Mouse (Mus musculus) midbrain, postnatal 0 days (tissue): ENCODE results near the gene Tbc1d14. TPM values are rescaled to one million over a fixed set of nuclear protein-coding genes. Genes with fewer than 3 reads are reported as not detected.

Experiments
- ATAC-seq: fragments of 200-750 bp; cut with Nextera tagmentation; 2 replicates; pipeline ENCODE4 v1.8.0; 2017; ENCODE audit warnings: moderate number of reproducible peaks, mild to moderate bottlenecking, moderate TSS enrichment, moderate library complexity; ENCODE audit not compliant: low FRiP score
- DNase-seq: peaks from one replicate; pipeline ENCODE4 v3.0.0-alpha.2; 2015; ENCODE audit warnings: low spot score
- H3K27ac ChIP-seq: fragments of 300-500 bp; sonication (generic); 2 replicates; pipeline ENCODE4 v1.5.1; 2014; ENCODE audit warnings: low read depth, mild to moderate bottlenecking, low read length, mixed read lengths
- H3K27me3 ChIP-seq: fragments of 300-500 bp; sonication (generic); 2 replicates; pipeline ENCODE4 v1.6.1; 2014; ENCODE audit warnings: low read length, control low read depth, mixed read lengths; ENCODE audit not compliant: insufficient read depth
- H3K36me3 ChIP-seq: fragments of 300-500 bp; sonication (generic); 2 replicates; pipeline ENCODE4 v1.6.1; 2014; ENCODE audit warnings: low read length, control low read depth, mixed read lengths; ENCODE audit not compliant: insufficient read depth
- H3K4me1 ChIP-seq: fragments of 300-500 bp; sonication (generic); 2 replicates; pipeline ENCODE4 v1.6.1; 2014; ENCODE audit warnings: mild to moderate bottlenecking, control low read depth, antibody characterized with exemption, low read length, mixed read lengths; ENCODE audit not compliant: insufficient read depth
- H3K4me2 ChIP-seq: fragments of 300-500 bp; sonication (generic); 2 replicates; pipeline ENCODE4 v1.6.1; 2014; ENCODE audit warnings: low read depth, mild to moderate bottlenecking, low read length, mixed read lengths; ENCODE audit not compliant: poor library complexity, severe bottlenecking
- H3K4me3 ChIP-seq: fragments of 300-500 bp; sonication (generic); 2 replicates; pipeline ENCODE4 v1.5.1; 2014; ENCODE audit warnings: low read depth, mild to moderate bottlenecking, low read length, moderate library complexity
- H3K9ac ChIP-seq: fragments of 300-500 bp; sonication (generic); replicated peaks from 2 replicates; pipeline ENCODE4 v1.6.1; 2014; ENCODE audit warnings: mild to moderate bottlenecking, low read length, moderate library complexity, mixed read lengths; ENCODE audit not compliant: poor library complexity, severe bottlenecking
- H3K9me3 ChIP-seq: fragments of 300-500 bp; sonication (generic); 2 replicates; pipeline ENCODE4 v1.6.1; 2016; ENCODE audit warnings: low read length, control low read depth
- CTCF ChIP-seq: IDR thresholded peaks from 2 replicates; pipeline ENCODE4 v1.5.1; 2016; ENCODE audit warnings: antibody characterized with exemption, mild to moderate bottlenecking
- WGBS: fragments of 180-500 bp; shearing (Covaris S2); extraction: QIAGEN DNeasy Blood & Tissue Kit; methylation state at CpG from one replicate; pipeline ENCODE4 v1.1.7; 2014; 5-methylcytosine and 5-hydroxymethylcytosine counted together
- polyA plus RNA-seq: library from polyadenylated mRNA; unstranded; fragments of >200 nt; fragmentation: Nextera tagmentation; extraction: Ambion mirVana; gene quantifications from 2 replicates; pipeline ENCODE4 v1.2.1, GENCODE M21; 2015
- total RNA-seq: library from RNA; depleted of rRNA; stranded (reverse); fragments of >200 nt; gene quantifications from 2 replicates; pipeline ENCODE4 v1.2.3, GENCODE M21; 2014

The Tbc1d14 gene
- total and polyA plus RNA-seq, 2 experiments from 2014 or later: 29.3 to 51.0 TPM

DNA sequence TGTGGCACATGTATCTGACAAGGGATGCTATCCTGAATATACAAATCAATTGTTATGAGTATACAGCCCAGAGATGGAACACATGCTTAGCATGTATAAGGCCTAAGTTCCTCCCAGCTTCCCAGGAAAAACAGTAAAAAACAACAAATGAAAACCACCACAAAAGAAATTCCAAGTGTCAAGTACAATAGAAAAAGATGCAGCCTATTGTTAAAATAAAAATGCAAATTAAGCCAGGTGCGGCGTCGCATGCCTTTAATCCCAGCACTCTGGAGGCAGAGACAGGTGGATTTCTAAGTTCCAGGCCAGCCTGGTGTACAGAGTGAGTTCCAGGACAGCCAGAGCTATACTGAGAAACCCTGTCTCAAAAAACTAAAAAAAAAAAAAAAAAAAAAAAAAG lies 36.2 kb downstream of the Tbc1d14 start:
- Histone ChIP-seq H3K4me2 (no peak overlapping the region), H3K36me3 (no peaks in the 10 kb centered on the region), H3K4me1 (no peaks in the 10 kb centered on the region), H3K9me3 (no peaks in the 10 kb centered on the region), H3K4me3 (no peak overlapping the region), H3K27ac (no peak overlapping the region), H3K27me3 (no peaks in the 10 kb centered on the region), H3K9ac (no peak overlapping the region)
- ATAC-seq (no peak), DNase-seq (no peak)
- TF ChIP-seq CTCF: no peak
- WGBS: 57% methylated on average over 3 of the region's 3 CpGs

DNA sequence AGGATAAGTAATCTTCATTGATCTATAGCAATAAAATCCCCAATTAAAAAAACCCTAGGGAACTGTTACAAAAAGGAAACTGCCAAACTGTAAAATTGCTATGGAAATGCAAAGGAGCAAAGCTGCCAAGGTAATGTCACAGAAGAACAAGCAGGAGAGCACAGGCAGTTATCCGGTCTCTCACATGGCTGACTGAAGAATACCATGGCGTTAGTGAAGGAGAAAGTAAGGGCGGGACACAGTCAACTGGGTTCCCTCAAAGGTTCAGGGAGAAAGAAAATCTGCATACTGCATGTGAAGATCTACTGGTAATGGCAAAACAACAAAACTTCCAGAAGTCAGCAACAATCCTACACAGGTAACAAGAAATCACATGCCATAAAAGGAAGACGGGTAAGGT lies 36.8 kb downstream of the Tbc1d14 start:
- H3K9ac ChIP-seq: no peak overlapping the region
- no peaks in the 10 kb centered on the region for H3K9me3 ChIP-seq
- H3K36me3 ChIP-seq: no peaks in the 10 kb centered on the region
- H3K4me2 ChIP-seq: no peak overlapping the region
- no peak for ATAC-seq
- H3K27ac ChIP-seq: no peak overlapping the region
- TF ChIP-seq CTCF: no peak
- no peaks in the 10 kb centered on the region for H3K27me3 ChIP-seq
- no peaks in the 10 kb centered on the region for H3K4me1 ChIP-seq
- H3K4me3 ChIP-seq: no peak overlapping the region
- DNase-seq: no peak
- 62% methylated on average over 4 of the region's 4 CpGs for WGBS

DNA sequence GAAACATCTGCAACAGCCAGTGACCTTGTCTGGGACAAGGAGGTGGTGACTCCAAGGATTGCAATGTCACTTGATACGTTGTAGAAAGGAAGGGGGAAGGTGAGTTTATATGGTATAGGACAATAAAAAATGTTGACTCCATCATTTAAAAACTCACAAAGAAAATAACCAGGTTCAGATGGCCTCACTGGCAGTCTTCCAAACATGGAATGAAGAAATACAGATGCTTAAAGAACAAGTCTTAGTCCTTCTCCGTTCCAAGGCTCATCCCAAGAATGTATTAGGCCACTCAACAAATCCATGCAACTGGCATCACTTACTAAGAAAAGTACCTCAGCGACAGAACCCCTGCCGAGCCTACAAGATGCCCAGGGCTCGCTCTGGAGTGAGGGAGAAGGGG lies 38.6 kb downstream of the Tbc1d14 start:
- Histone ChIP-seq H3K4me2 (no peak overlapping the region), H3K9ac (no peak overlapping the region), H3K9me3 (no peaks in the 10 kb centered on the region), H3K4me3 (no peak overlapping the region), H3K27ac (no peak overlapping the region), H3K27me3 (no peaks in the 10 kb centered on the region), H3K36me3 (no peaks in the 10 kb centered on the region), H3K4me1 (no peaks in the 10 kb centered on the region)
- DNase-seq (no peak), ATAC-seq (no peak)
- 79% methylated on average over 5 of the region's 5 CpGs for WGBS
- no peak for TF ChIP-seq CTCF

DNA sequence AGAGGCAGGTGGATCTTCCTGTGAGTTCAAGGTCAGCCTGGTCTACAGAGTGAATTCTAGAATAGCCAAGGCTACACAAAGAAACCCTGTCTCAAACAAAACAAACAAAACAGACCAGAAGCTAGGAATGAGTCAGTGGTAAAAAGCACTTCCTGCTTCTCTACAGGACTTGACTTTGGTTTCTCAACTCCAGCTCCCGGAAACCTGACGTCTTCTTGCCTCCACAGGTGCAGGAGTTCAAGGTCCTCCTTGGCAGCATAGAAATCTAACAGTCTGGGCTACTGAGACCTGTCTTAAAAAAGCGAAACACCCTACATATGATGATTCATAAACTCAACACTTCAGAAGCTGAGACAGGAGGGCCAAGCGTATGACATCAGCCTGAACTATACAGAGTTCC lies 39.2 kb downstream of the Tbc1d14 start:
- no peak for DNase-seq
- ATAC-seq: no peak

DNA sequence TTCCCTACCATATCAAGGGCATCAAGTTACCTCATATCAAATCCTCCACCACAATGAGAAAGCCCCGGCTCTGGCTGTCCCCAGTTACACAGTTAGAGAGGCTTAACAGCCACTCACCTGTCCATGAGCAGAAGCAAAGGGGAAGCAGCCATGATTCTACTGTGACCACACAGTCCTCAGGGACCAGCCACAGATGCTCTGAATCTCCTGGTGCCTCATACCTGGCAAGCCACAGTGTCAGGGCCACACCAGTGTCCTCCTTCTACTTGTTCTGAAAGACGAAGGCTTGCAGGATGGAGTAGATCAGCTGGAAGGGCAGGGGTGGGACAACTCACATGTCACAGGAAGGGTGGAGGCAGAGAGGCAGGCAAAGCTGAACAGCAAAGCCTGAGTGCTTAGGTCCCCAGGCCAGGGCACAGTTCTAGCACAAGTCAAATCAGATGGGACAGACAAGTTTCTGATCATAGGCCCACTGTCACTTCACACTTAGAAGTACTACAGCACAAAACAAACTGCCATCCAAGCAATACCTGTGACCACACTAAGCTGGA lies 39.9 kb downstream of the Tbc1d14 start:
- no peak overlapping the region for H3K9ac ChIP-seq
- 78% methylated on average over 2 of the region's 2 CpGs for WGBS
- ATAC-seq (no peak), DNase-seq (no peak)
- no peaks in the 10 kb centered on the region for H3K36me3 ChIP-seq
- no peak overlapping the region for H3K4me3 ChIP-seq
- TF ChIP-seq CTCF: no peak
- H3K27me3 ChIP-seq: no peaks in the 10 kb centered on the region
- no peak overlapping the region for H3K27ac ChIP-seq
- no peaks in the 10 kb centered on the region for H3K9me3 ChIP-seq
- no peak overlapping the region for H3K4me2 ChIP-seq
- H3K4me1 ChIP-seq: no peaks in the 10 kb centered on the region

More for the DNA sequence above, 39.2 kb downstream of the Tbc1d14 start:
- H3K4me1 ChIP-seq: no peaks in the 10 kb centered on the region
- H3K9ac ChIP-seq: no peak overlapping the region
- H3K4me2 ChIP-seq: no peak overlapping the region
- 86% methylated on average over 4 of the region's 4 CpGs for WGBS
- no peaks in the 10 kb centered on the region for H3K36me3 ChIP-seq
- no peak for TF ChIP-seq CTCF
- no peak overlapping the region for H3K27ac ChIP-seq
- no peaks in the 10 kb centered on the region for H3K27me3 ChIP-seq
- H3K9me3 ChIP-seq: no peaks in the 10 kb centered on the region
- no peak overlapping the region for H3K4me3 ChIP-seq

DNA sequence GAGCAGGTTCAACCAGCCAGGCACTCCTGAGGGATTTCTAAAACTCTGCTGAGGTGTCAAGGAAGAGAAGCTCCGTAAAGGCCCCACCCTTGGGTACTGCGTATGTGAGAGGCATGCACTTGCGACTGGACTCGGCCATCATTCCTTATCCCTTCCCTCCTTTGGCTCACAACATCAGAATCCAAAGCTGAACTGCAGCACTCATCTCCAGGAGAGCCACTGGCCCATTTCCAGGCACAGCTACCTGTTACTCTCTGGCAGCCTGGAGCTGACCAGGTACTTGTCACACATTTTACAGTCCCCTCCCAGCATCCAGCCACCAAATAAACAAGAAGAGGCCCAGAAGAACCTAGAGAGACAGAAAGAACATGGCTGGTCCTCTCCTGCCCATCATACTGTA lies 40.7 kb downstream of the Tbc1d14 start:
- 89% methylated on average over 4 of the region's 4 CpGs for WGBS

More for the DNA sequence above, 40.7 kb downstream of the Tbc1d14 start:
- Histone ChIP-seq H3K36me3 (no peaks in the 10 kb centered on the region), H3K4me1 (no peaks in the 10 kb centered on the region), H3K27me3 (no peaks in the 10 kb centered on the region), H3K4me2 (no peak overlapping the region), H3K27ac (no peak overlapping the region), H3K9me3 (no peaks in the 10 kb centered on the region), H3K4me3 (no peak overlapping the region), H3K9ac (no peak overlapping the region)
- TF ChIP-seq CTCF: no peak
- DNase-seq: no peak
- no peak for ATAC-seq
